Mouse (Mus musculus) heart, postnatal 0 days (tissue): ENCODE data around the gene Cnnm4. TPM values are rescaled to one million over a fixed set of nuclear protein-coding genes. Genes with fewer than 3 reads are reported as not detected.
"Not testable (repeated sequence)": the region's sequence is repeated elsewhere in the genome, so short reads cannot be mapped to it uniquely, and the experiment has no call there.

Experiments
- ATAC-seq: fragments of 200-750 bp; cut with Nextera tagmentation; 2 replicates; pipeline ENCODE4 v1.8.0; 2017; ENCODE audit warnings: low read depth, moderate number of reproducible peaks, moderate library complexity; ENCODE audit not compliant: insufficient read depth
- DNase-seq: peaks from one replicate; pipeline ENCODE4 v3.0.0-alpha.2; 2016; ENCODE audit warnings: low spot score
- H3K27ac ChIP-seq: fragments of 300-500 bp; sonication (generic); 2 replicates; pipeline ENCODE4 v1.5.1; 2014; ENCODE audit warnings: low read depth, mild to moderate bottlenecking
- H3K27me3 ChIP-seq: fragments of 300-500 bp; sonication (generic); 2 replicates; pipeline ENCODE4 v1.6.1; 2014; ENCODE audit warnings: low read length, mixed read lengths; ENCODE audit not compliant: control insufficient read depth, insufficient read depth
- H3K36me3 ChIP-seq: fragments of 300-500 bp; sonication (generic); replicated peaks from 2 replicates; pipeline ENCODE4 v1.6.1; 2014; ENCODE audit warnings: low read length, mixed read lengths; ENCODE audit not compliant: control insufficient read depth, insufficient read depth
- H3K4me1 ChIP-seq: fragments of 300-500 bp; sonication (generic); 2 replicates; pipeline ENCODE4 v1.6.1; 2014; ENCODE audit warnings: antibody characterized with exemption; ENCODE audit not compliant: control insufficient read depth, insufficient read depth
- H3K4me2 ChIP-seq: fragments of 300-500 bp; sonication (generic); 2 replicates; pipeline ENCODE4 v1.6.1; 2014; ENCODE audit warnings: low read depth, mild to moderate bottlenecking, low read length, moderate library complexity
- H3K4me3 ChIP-seq: fragments of 300-500 bp; sonication (generic); 2 replicates; pipeline ENCODE4 v1.5.1; 2014; ENCODE audit warnings: low read depth, low read length
- H3K9ac ChIP-seq: fragments of 300-500 bp; sonication (generic); replicated peaks from 2 replicates; pipeline ENCODE4 v1.6.1; 2014; ENCODE audit warnings: low read depth, low read length, mixed read lengths
- H3K9me3 ChIP-seq: fragments of 300-500 bp; sonication (generic); replicated peaks from 2 replicates; pipeline ENCODE4 v1.6.1; 2016; ENCODE audit warnings: low read length; ENCODE audit not compliant: control insufficient read depth
- CTCF ChIP-seq: IDR thresholded peaks from 2 replicates; pipeline ENCODE4 v1.5.1; 2016; ENCODE audit warnings: antibody characterized with exemption, control low read depth, low read depth
- EP300 ChIP-seq: IDR thresholded peaks from 2 replicates; pipeline ENCODE4 v1.6.1; 2016; ENCODE audit warnings: antibody characterized with exemption, low read depth
- WGBS: fragments of 180-500 bp; shearing (Covaris S2); extraction: QIAGEN DNeasy Blood & Tissue Kit; methylation state at CpG from one replicate; pipeline ENCODE4 v1.1.7; 2014; 5-methylcytosine and 5-hydroxymethylcytosine counted together
- polyA plus RNA-seq: library from polyadenylated mRNA; unstranded; fragments of >200 nt; fragmentation: Nextera tagmentation; extraction: Ambion mirVana; gene quantifications from 2 replicates; pipeline ENCODE4 v1.2.1, GENCODE M21; 2015
- total RNA-seq: library from RNA; depleted of rRNA; stranded (reverse); fragments of >200 nt; gene quantifications from 2 replicates; pipeline ENCODE4 v1.2.3, GENCODE M21; 2014; ENCODE audit warnings: low replicate concordance

Gene Cnnm4
- total and polyA plus RNA-seq, 2 experiments from 2014 or later, result 3.6 to 5.2 TPM

DNA sequence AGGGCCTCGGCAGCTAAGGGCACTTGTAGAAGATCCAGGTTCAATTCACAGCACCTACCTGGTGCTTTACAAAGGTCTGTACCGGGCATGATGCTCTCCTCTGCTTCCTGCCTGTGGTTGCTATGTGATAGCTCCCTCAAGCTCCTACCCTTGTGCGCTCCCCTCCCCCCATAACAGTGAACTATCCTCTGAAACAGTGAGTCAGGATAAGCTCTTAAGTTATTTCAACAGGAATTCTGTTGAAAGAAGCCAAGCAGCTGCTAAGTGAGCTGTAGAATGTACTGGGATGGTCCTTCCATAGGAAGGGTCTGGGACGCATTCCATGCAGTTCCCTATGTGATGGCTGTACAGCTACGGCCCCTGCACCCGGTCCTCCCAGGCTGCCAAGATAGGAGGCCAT is 62.1 kb downstream of the Cnnm4 start:
- Histone ChIP-seq H3K36me3 (peaks cover 9% of the 10 kb centered on the region), H3K9me3 (no peaks in the 10 kb centered on the region), H3K4me3 (0 out of 2 replicates have a peak overlapping the region, but pooled peaks have one; percentile 4), H3K4me2 (peak overlapping the region; percentile 44; the same call in 1 of the 2 replicates), H3K27ac (peak overlapping the region; percentile 96), H3K9ac (0 out of 2 replicates have a peak overlapping the region, but pooled peaks have one; percentile 4), H3K27me3 (no peaks in the 10 kb centered on the region), H3K4me1 (peaks cover 46% of the 10 kb centered on the region)
- DNase-seq (no peak), ATAC-seq (no peak)
- 62% methylated on average over 6 of the region's 6 CpGs for WGBS
- TF ChIP-seq CTCF (no peak), EP300 (no peak)

DNA sequence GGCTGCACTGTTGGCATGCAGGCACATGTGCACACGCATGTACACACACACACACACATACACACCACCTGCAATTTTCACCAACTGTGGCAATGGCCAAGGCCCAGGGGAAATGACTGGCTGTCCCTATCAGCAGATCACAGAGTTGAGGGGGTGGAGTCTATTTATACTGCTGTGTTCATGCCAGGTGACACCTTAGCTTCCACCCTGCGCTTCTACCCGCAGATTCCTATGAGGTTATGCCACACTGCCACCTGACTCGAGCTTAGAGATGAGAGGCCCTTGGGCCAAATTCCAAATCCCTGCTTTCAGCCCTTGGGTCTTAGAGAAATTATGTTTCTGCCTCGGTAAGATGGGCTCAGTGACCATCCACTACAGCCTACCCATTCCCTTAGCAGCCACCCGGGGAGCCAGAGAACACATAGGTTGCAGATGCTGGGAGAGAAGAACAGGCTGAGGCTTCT is 63.2 kb downstream of the Cnnm4 start:
- WGBS, result 35% methylated on average over 6 of the region's 6 CpGs
- peaks cover 48% of the 10 kb centered on the region for H3K4me1 ChIP-seq
- H3K9me3 ChIP-seq, result no peaks in the 10 kb centered on the region
- ATAC-seq (no peak), DNase-seq (peak; percentile 68)
- TF ChIP-seq EP300, result no peak
- TF ChIP-seq CTCF, result peak; percentile 44
- peak overlapping the region; percentile 44 for H3K4me2 ChIP-seq
- H3K36me3 ChIP-seq, result peaks cover 11% of the 10 kb centered on the region
- peak overlapping the region; percentile 8; the same call in 1 of the 2 replicates for H3K4me3 ChIP-seq
- peak overlapping the region; percentile 96 for H3K27ac ChIP-seq
- H3K27me3 ChIP-seq, result no peaks in the 10 kb centered on the region
- H3K9ac ChIP-seq, result peak overlapping the region; percentile 40; the same call in 1 of the 2 replicates

DNA sequence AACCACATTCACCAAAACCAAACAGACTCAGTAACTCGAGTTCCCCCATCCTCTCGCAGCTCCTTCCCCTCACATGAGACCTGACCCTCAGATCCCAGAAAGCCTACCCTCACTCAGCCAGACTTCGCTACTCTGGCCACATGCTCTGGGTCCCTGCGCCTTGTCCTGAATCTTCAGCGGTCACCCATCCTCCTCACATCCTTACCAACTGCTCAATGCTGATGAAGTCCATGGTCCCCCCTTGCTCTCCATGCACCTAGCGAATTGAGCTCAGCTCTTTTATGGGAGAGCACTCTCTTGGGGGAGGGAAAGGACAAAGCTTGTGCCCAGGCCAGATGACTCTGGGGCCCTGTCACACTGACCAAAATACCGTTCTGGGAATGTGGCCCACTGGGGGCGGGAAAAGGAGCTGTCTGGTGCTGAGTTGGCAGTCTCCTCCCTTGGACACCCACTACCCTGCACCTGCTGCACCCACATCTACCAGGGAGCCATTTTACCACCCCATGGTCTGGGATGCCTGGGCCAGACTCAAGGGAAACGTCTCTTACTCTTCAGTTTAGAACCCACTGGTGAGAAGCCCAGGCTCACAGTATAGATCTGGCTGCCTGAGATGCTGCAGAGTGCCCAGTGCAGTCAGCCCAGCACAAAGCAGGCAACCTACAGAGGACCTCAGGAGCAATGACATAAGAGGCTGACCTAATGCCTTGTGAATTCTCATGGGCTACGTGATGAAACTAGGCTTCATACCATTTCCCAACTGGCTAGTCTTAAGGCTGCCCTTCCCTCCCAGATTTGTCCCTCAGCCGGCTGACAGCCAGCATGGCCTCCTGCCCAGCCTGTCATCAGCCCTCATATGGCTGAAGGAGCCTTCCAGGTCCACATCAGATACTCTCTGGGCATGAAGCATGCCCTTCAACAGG is 64.3 kb downstream of the Cnnm4 start:
- Histone ChIP-seq H3K9me3 (no peaks in the 10 kb centered on the region), H3K4me2 (peak overlapping the region; percentile 44), H3K4me3 (no peak overlapping the region), H3K27me3 (no peaks in the 10 kb centered on the region), H3K27ac (peak overlapping the region; percentile 96), H3K36me3 (peaks cover 19% of the 10 kb centered on the region), H3K9ac (peak overlapping the region; percentile 40), H3K4me1 (peaks cover 48% of the 10 kb centered on the region)
- ATAC-seq, result peak; percentile 59
- 52% methylated on average over 11 of the region's 11 CpGs for WGBS
- DNase-seq, result peak; percentile 86
- TF ChIP-seq EP300 (peak; percentile 68), CTCF (peak; percentile 5; the same call in 1 of the 2 replicates)

DNA sequence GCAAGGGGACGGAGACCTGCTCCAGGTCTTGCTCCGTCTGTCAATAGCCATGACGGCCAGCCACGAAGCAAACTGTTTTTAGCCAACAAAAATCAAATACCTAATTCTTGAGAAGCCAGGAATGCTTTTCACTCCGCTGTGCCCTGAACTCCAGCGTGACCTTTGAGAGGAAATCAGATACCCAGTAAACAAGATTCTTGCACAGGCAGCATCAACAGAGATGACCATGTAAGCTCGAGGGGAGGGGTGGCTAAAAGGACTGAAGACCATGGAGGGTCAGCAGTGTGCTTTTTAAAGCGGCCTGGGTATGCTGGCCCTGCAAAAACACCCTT is 64.9 kb downstream of the Cnnm4 start:
- Histone ChIP-seq H3K4me3 (no peak overlapping the region), H3K36me3 (peaks cover 23% of the 10 kb centered on the region), H3K27me3 (no peaks in the 10 kb centered on the region), H3K27ac (peak overlapping the region; percentile 96), H3K4me1 (peaks cover 48% of the 10 kb centered on the region), H3K9ac (no peak overlapping the region), H3K4me2 (no peak overlapping the region), H3K9me3 (no peaks in the 10 kb centered on the region)
- TF ChIP-seq CTCF (no peak), EP300 (no peak)
- no peak for ATAC-seq
- WGBS, result 24% methylated on average over 8 of the region's 8 CpGs
- DNase-seq, result no peak

DNA sequence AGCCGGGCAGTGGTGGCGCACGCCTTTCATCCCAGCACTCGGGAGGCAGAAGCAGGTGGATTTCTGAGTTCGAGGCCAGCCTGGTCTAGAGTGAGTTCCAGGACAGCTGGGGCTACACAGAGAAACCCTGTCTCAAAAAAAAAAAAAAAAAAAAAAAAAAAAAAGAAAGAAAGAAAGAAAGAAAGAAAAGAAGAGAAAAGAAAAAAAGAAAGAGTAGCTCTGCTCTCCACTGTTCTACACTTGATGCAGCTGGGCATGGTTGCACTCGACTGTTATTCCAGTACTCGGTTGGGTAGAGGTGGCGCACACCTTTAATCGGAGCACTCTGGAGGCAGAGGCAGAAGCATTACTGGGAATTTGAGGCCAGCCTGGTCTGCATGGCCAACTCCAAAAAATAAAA is 65.4 kb downstream of the Cnnm4 start, which contains the start of gene Ankrd23:
TSS of gene Ankrd23 (minus strand) at position 101 of the 400 bp plus-strand sequence.
- H3K9ac ChIP-seq, result not testable (repeated sequence)
- H3K4me2 ChIP-seq, result peak within 1 kb of the TSS; percentile 44; the same call in 1 of the 2 replicates

More for the DNA sequence above, 65.4 kb downstream of the Cnnm4 start, which contains the start of gene Ankrd23:
- not testable (repeated sequence) for H3K9me3 ChIP-seq, DNase-seq, ATAC-seq, H3K4me3 ChIP-seq, H3K27me3 ChIP-seq
- Histone ChIP-seq H3K27ac (peak within 1 kb of the TSS; percentile 96), H3K4me1 (peaks cover 46% of the 10 kb centered on the region), H3K36me3 (peaks cover 26% of the 10 kb centered on the region)
- 68% methylated on average over 9 of the region's 9 CpGs for WGBS
